Mouse (Mus musculus): ENCODE measurements at regions not wholly inside any gene's neighbourhood (a gene's known extent, or its start where the extent isn't known, plus 50 kb on each side); places are given as distances from the start of the nearest gene placed in this dataset.

GRCm38 (mm10) chr4:33581180-33581591, 271.1 kb downstream of the Rngtt start:
- H3K4me2 ChIP-seq (replicated peaks; ENCODE audit: low read depth, low read length): no peak overlapping the region
- no peak overlapping the region for H3K9ac ChIP-seq (ENCODE audit: low read depth, low read length)
- 88% methylated on average over 15 of the region's 15 CpGs for WGBS
- H3K4me3 ChIP-seq (ENCODE audit: low read length): no peak overlapping the region
- no peaks in the 10 kb centered on the region for H3K27me3 ChIP-seq (ENCODE audit: control insufficient read depth, insufficient read depth, low read length)
- no peaks in the 10 kb centered on the region for H3K36me3 ChIP-seq (ENCODE audit: control insufficient read depth, insufficient read depth, low read length)
- no peak for ATAC-seq (ENCODE audit: low FRiP score, low TSS enrichment)
- no peaks in the 10 kb centered on the region for H3K4me1 ChIP-seq (ENCODE audit: control insufficient read depth, insufficient read depth, low read length)
- no peak overlapping the region for H3K27ac ChIP-seq (ENCODE audit: low read depth, low read length)
- peaks cover 10% of the 10 kb centered on the region; the same call in 1 of the 2 replicates for H3K9me3 ChIP-seq (ENCODE audit: control insufficient read depth, low read length)

- peak; percentile 75 for ATAC-seq (ENCODE audit: low FRiP score, low TSS enrichment)
- H3K27me3 ChIP-seq (ENCODE audit: control insufficient read depth, insufficient read depth, low read length): no peaks in the 10 kb centered on the region
- H3K4me2 ChIP-seq (replicated peaks; ENCODE audit: low read depth, low read length): peak overlapping the region; percentile 9; the same call in 1 of the 2 replicates
These were observed 271.8 kb downstream of the Rngtt start for GRCm38 (mm10) chr4:33581766-33582525.

GRCm38 (mm10) chr4:33582986-33583720, 273.0 kb downstream of the Rngtt start:
- no peak overlapping the region for H3K4me2 ChIP-seq (replicated peaks; ENCODE audit: low read depth, low read length)
- no peak overlapping the region for H3K9ac ChIP-seq (ENCODE audit: low read depth, low read length)
- peaks cover 5% of the 10 kb centered on the region; the same call in 1 of the 2 replicates for H3K4me1 ChIP-seq (ENCODE audit: control insufficient read depth, insufficient read depth, low read length)
- ATAC-seq (ENCODE audit: low FRiP score, low TSS enrichment): no peak
- no peak overlapping the region for H3K27ac ChIP-seq (ENCODE audit: low read depth, low read length)
- no peaks in the 10 kb centered on the region for H3K27me3 ChIP-seq (ENCODE audit: control insufficient read depth, insufficient read depth, low read length)
- WGBS: 75% methylated on average over 15 of the region's 15 CpGs
- H3K4me3 ChIP-seq (ENCODE audit: low read length): no peak overlapping the region
- no peaks in the 10 kb centered on the region for H3K36me3 ChIP-seq (ENCODE audit: control insufficient read depth, insufficient read depth, low read length)
- H3K9me3 ChIP-seq (ENCODE audit: control insufficient read depth, low read length): no peaks in the 10 kb centered on the region

More at GRCm38 (mm10) chr4:33581766-33582525, 271.8 kb downstream of the Rngtt start:
- Histone ChIP-seq H3K27ac (ENCODE audit: low read depth, low read length) (no peak overlapping the region), H3K9ac (ENCODE audit: low read depth, low read length) (no peak overlapping the region), H3K9me3 (ENCODE audit: control insufficient read depth, low read length) (peaks cover 10% of the 10 kb centered on the region; the same call in 1 of the 2 replicates), H3K36me3 (ENCODE audit: control insufficient read depth, insufficient read depth, low read length) (no peaks in the 10 kb centered on the region), H3K4me1 (ENCODE audit: control insufficient read depth, insufficient read depth, low read length) (peaks cover 2% of the 10 kb centered on the region; the same call in 1 of the 2 replicates), H3K4me3 (ENCODE audit: low read length) (no peak overlapping the region)
- WGBS: 53% methylated on average over 17 of the region's 17 CpGs

- H3K36me3 ChIP-seq (ENCODE audit: control insufficient read depth, insufficient read depth, low read length): no peaks in the 10 kb centered on the region
- H3K4me2 ChIP-seq (replicated peaks; ENCODE audit: low read depth, low read length): no peak overlapping the region
- H3K9ac ChIP-seq (ENCODE audit: low read depth, low read length): no peak overlapping the region
- no peak for ATAC-seq (ENCODE audit: low FRiP score, low TSS enrichment)
- WGBS: 90% methylated on average over 22 of the region's 22 CpGs
- H3K4me3 ChIP-seq (ENCODE audit: low read length): no peak overlapping the region
- no peaks in the 10 kb centered on the region for H3K27me3 ChIP-seq (ENCODE audit: control insufficient read depth, insufficient read depth, low read length)
- peaks cover 9% of the 10 kb centered on the region; the same call in 1 of the 2 replicates for H3K4me1 ChIP-seq (ENCODE audit: control insufficient read depth, insufficient read depth, low read length)
- H3K27ac ChIP-seq (ENCODE audit: low read depth, low read length): no peak overlapping the region
- no peaks in the 10 kb centered on the region for H3K9me3 ChIP-seq (ENCODE audit: control insufficient read depth, low read length)
These were observed 274.1 kb downstream of the Rngtt start for GRCm38 (mm10) chr4:33583979-33584907.

GRCm38 (mm10) chr4:33585821-33586220, 275.7 kb downstream of the Rngtt start:
- no peaks in the 10 kb centered on the region for H3K36me3 ChIP-seq (ENCODE audit: control insufficient read depth, insufficient read depth, low read length)
- WGBS: 75% methylated on average over 6 of the region's 6 CpGs

GRCm38 (mm10) chr4:33586290-33586614, 276.1 kb downstream of the Rngtt start:
- H3K36me3 ChIP-seq (ENCODE audit: control insufficient read depth, insufficient read depth, low read length): no peaks in the 10 kb centered on the region
- no peak overlapping the region for H3K4me2 ChIP-seq (replicated peaks; ENCODE audit: low read depth, low read length)
- no peak overlapping the region for H3K27ac ChIP-seq (ENCODE audit: low read depth, low read length)
- H3K27me3 ChIP-seq (ENCODE audit: control insufficient read depth, insufficient read depth, low read length): no peaks in the 10 kb centered on the region
- ATAC-seq (ENCODE audit: low FRiP score, low TSS enrichment): no peak
- H3K9ac ChIP-seq (ENCODE audit: low read depth, low read length): no peak overlapping the region
- WGBS: 54% methylated on average over 4 of the region's 4 CpGs
- no peaks in the 10 kb centered on the region for H3K9me3 ChIP-seq (ENCODE audit: control insufficient read depth, low read length)
- no peak overlapping the region for H3K4me3 ChIP-seq (ENCODE audit: low read length)
- H3K4me1 ChIP-seq (ENCODE audit: control insufficient read depth, insufficient read depth, low read length): peaks cover 9% of the 10 kb centered on the region; the same call in 1 of the 2 replicates

More at GRCm38 (mm10) chr4:33585821-33586220, 275.7 kb downstream of the Rngtt start:
- Histone ChIP-seq H3K9me3 (ENCODE audit: control insufficient read depth, low read length) (no peaks in the 10 kb centered on the region), H3K4me1 (ENCODE audit: control insufficient read depth, insufficient read depth, low read length) (peaks cover 9% of the 10 kb centered on the region; the same call in 1 of the 2 replicates), H3K4me2 (replicated peaks; ENCODE audit: low read depth, low read length) (no peak overlapping the region), H3K9ac (ENCODE audit: low read depth, low read length) (no peak overlapping the region), H3K4me3 (ENCODE audit: low read length) (no peak overlapping the region), H3K27me3 (ENCODE audit: control insufficient read depth, insufficient read depth, low read length) (no peaks in the 10 kb centered on the region), H3K27ac (ENCODE audit: low read depth, low read length) (no peak overlapping the region)
- no peak for ATAC-seq (ENCODE audit: low FRiP score, low TSS enrichment)

- Histone ChIP-seq H3K27me3 (ENCODE audit: control insufficient read depth, insufficient read depth, low read length) (no peaks in the 10 kb centered on the region), H3K4me2 (replicated peaks; ENCODE audit: low read depth, low read length) (peak overlapping the region; percentile 54), H3K9ac (ENCODE audit: low read depth, low read length) (peak overlapping the region; percentile 25; the same call in 1 of the 2 replicates), H3K27ac (ENCODE audit: low read depth, low read length) (no peak overlapping the region), H3K4me1 (ENCODE audit: control insufficient read depth, insufficient read depth, low read length) (peaks cover 9% of the 10 kb centered on the region; the same call in 1 of the 2 replicates), H3K36me3 (ENCODE audit: control insufficient read depth, insufficient read depth, low read length) (no peaks in the 10 kb centered on the region), H3K9me3 (ENCODE audit: control insufficient read depth, low read length) (no peaks in the 10 kb centered on the region), H3K4me3 (ENCODE audit: low read length) (peak overlapping the region; percentile 25)
- peak; percentile 84; the same call in 1 of the 2 replicates for ATAC-seq (ENCODE audit: low FRiP score, low TSS enrichment)
- 10% methylated on average over 15 of the region's 15 CpGs for WGBS
These were observed 276.7 kb downstream of the Rngtt start for GRCm38 (mm10) chr4:33586615-33587451.

- Histone ChIP-seq H3K4me2 (replicated peaks; ENCODE audit: low read depth, low read length) (no peak overlapping the region), H3K27ac (ENCODE audit: low read depth, low read length) (no peak overlapping the region), H3K36me3 (ENCODE audit: control insufficient read depth, insufficient read depth, low read length) (no peaks in the 10 kb centered on the region), H3K27me3 (ENCODE audit: control insufficient read depth, insufficient read depth, low read length) (no peaks in the 10 kb centered on the region), H3K4me1 (ENCODE audit: control insufficient read depth, insufficient read depth, low read length) (peaks cover 9% of the 10 kb centered on the region; the same call in 1 of the 2 replicates), H3K9me3 (ENCODE audit: control insufficient read depth, low read length) (peaks cover 7% of the 10 kb centered on the region; the same call in 1 of the 2 replicates), H3K4me3 (ENCODE audit: low read length) (no peak overlapping the region), H3K9ac (ENCODE audit: low read depth, low read length) (no peak overlapping the region)
- ATAC-seq (ENCODE audit: low FRiP score, low TSS enrichment): no peak; the same call in 1 of the 2 replicates
- WGBS: 75% methylated on average over 11 of the region's 11 CpGs
These were observed 277.6 kb downstream of the Rngtt start for GRCm38 (mm10) chr4:33587666-33588065.
